Mouse (Mus musculus) spleen, adult 18-20 months (tissue): Measurements from ENCODE around the gene Gm49373.

Experiments used
- DNase-seq, 2 experiments: peaks; one replicate each; pipeline ENCODE4 v3.0.0; 2022; ENCODE audit warnings: mixed read lengths in 2 of 2

Gene Gm49373

DNA sequence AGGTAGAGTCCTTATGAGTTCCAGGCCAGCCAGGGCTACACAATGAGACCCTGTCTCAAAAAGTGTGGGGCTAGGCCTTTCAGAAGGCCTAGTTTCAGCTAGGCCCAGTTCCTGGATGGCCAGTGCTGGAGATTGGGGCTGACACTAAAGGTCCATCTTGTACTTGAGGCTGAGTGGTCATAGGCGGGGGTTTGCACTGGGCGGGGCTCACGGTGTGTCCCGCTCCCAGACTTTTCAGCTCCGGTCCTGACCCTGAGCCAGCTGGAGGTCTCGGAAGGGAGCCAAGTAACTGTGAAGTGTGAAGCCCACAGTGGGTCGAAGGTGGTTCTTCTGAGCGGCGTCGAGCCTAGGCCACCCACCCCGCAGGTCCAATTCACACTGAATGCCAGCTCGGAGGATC, 46.0 kb downstream of the Gm49373 start:
- DNase-seq, result no peak

DNA sequence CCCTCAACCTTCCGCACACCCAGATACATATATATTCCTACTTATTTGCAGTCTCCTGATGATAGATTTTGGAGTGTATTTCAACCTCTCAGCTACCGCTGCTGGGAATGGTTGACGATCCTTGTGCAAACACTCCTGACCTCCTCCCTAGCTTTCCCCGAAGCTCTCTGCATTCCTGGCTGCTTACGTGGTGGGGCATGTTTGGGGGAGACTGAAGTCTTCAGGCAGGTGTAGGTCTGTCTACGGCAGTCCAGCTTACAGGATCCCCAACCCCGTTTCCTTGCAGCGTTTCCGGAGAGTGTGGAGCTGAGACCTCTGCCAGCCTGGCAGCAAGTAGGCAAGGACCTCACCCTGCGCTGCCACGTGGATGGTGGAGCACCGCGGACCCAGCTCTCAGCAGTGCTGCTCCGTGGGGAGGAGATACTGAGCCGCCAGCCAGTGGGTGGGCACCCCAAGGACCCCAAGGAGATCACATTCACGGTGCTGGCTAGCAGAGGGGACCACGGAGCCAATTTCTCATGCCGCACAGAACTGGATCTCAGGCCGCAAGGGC, 47.6 kb downstream of the Gm49373 start:
- no peak for DNase-seq

GRCm38 (mm10) chr9:21022726-21023125, 50.2 kb downstream of the Gm49373 start:
- DNase-seq, result no peak

DNA sequence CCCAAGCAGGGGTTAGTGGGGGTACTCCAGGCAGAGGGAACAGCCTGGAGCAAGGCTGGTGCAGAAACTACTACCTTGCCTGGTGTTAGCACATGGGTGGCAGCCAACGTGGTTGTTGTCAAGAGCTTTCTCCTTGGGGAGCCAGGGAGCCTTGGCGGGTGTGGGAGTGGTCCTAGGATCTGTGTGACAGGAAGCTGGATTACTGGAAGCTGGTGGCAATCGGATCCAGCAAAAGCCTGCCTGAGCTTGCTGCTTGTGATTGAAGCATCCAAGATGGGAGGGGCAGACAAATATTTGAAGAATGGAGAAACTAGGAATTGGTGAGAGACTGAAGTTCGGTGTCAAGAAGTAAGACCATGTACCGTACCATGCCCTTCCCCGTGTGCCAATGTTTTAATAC, 50.6 kb downstream of the Gm49373 start:
- DNase-seq, result no peak

GRCm38 (mm10) chr9:21021363-21021762, 51.5 kb downstream of the Gm49373 start:
- DNase-seq, result no peak

DNA sequence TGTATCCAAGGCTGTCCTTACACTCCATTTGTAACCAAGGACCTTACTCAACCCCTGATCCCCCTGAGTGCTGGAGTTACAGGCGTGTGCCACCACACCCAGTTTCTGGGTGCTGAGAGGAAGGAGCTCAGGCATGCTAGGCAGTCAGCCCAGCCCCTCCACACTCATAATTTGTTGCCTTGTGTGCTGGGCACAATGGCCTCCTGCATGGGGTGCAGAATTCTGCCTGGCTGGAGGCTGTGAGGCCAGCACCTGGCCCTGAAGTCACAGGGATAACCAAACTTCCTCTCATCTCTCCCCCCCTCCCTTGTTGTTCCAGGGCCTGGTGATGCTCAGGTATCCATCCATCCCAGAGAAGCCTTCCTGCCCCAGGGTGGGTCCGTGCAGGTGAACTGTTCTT, 54.3 kb downstream of the Gm49373 start:
- DNase-seq, result no peak

DNA sequence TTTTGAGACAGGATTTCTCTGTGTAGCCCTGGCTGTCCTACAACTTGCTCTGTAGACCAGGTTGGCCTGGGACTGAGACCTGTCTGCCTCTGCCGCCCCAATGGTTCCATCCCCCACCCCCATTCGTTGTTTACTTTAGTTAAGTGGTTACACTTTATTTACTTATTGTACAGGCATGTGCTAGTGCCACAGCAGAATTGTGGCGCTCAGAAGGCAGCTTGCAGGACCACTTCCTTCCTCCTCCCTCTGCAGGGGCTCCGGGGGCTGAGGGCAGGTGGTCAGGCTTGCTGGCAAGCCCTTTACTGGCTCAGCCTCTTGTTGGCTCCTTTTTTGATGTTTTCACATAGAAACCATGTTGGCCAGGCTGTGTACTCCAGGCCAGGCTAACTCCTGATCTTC, 55.7 kb downstream of the Gm49373 start:
- DNase-seq, result peak in 1 of 2 experiments; percentile 35

GRCm38 (mm10) chr9:21016331-21017176, 56.3 kb downstream of the Gm49373 start:
- peak; percentile 37 to 47 for DNase-seq

DNA sequence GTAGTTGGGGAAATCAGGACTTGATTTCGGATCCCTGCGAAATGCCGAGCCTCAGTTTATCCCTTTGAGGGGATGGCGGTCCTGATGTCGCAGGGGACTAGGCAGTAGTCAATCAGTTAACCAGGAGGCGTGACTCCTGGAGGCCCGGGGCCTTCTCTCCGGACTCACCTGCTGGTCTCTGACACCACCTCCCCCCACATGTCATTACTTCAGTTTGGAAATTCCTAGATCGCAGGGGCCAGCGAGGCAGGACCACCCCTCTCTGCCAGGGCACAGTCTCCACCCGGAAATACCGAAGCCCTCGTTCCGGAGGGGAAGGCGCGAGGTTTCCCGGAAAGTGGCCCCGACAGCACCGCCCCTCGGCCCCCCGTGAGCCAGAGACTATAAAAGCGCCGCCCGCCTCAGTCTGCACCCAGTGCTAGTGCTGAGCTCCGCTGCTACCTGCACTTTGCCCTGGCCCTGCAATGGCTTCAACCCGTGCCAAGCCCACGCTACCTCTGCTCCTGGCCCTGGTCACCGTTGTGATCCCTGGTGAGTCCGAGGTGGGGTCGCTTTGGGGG, 57.2 kb downstream of the Gm49373 start, which contains the start of gene Icam1:
Icam1 (plus strand) TSS at position 415 of the 560 bp plus-strand sequence.
- DNase-seq, result peak; percentile 83 to 88

- DNase-seq, result peak; percentile 80 to 85
Observed at GRCm38 (mm10) chr9:21014691-21015570, 58.0 kb downstream of the Gm49373 start.
